Mouse (Mus musculus) MEL (cell line): ENCODE measurements around the gene Tbc1d1. TPM values are rescaled to one million over a fixed set of nuclear protein-coding genes. Genes with fewer than 3 reads are reported as not detected.

Experiments used
- DNase-seq: peaks from one replicate; pipeline ENCODE4 v3.0.0; 2011; ENCODE audit warnings: low read depth, low spot score
- H3K27ac ChIP-seq: 2 replicates; pipeline ENCODE4 v1.5.1; 2012; ENCODE audit warnings: low read depth, mild to moderate bottlenecking, control low read depth, low read length, moderate library complexity; ENCODE audit not compliant: control insufficient read depth
- H3K27me3 ChIP-seq, 2 experiments: fragments of 150-350 bp in 1 of 2; sonication (generic) in 1 of 2; 2 replicates each; pipeline ENCODE4 v1.6.1; 2012; ENCODE audit warnings: low read length in 2 of 2, mild to moderate bottlenecking in 2 of 2, improper control_type of control experiment in 1 of 2, moderate library complexity in 1 of 2; ENCODE audit not compliant: insufficient read depth in 2 of 2, control insufficient read depth in 1 of 2
- H3K36me3 ChIP-seq, 2 experiments: 2 replicates each; pipeline ENCODE4 v1.6.1; 2012 to 2014; ENCODE audit warnings: low read length in 2 of 2, improper control_type of control experiment in 1 of 2, inconsistent platforms in 1 of 2, mild to moderate bottlenecking in 1 of 2; ENCODE audit not compliant: insufficient read depth in 2 of 2, control insufficient read depth in 1 of 2
- H3K4me1 ChIP-seq, 2 experiments: fragments of 150-350 bp in 1 of 2; sonication (generic) in 1 of 2; 2 replicates each; pipeline ENCODE4 v1.6.1; 2012; ENCODE audit warnings: low read length in 2 of 2, improper control_type of control experiment in 1 of 2, mild to moderate bottlenecking in 1 of 2; ENCODE audit not compliant: insufficient read depth in 2 of 2, control insufficient read depth in 1 of 2
- H3K4me3 ChIP-seq, 2 experiments: fragments of 150-350 bp in 1 of 2; sonication (generic) in 1 of 2; 2 replicates each; pipeline ENCODE4 v1.5.1; 2012; ENCODE audit warnings: low read depth in 2 of 2, low read length in 2 of 2, mild to moderate bottlenecking in 2 of 2, moderate library complexity in 2 of 2, control low read depth in 1 of 2, improper control_type of control experiment in 1 of 2; ENCODE audit not compliant: control insufficient read depth in 1 of 2, insufficient read depth in 1 of 2
- H3K79me2 ChIP-seq: 2 replicates; pipeline ENCODE4 v1.6.1; 2012; ENCODE audit warnings: mild to moderate bottlenecking, low read length, moderate library complexity; ENCODE audit not compliant: control insufficient read depth, poor library complexity, insufficient read depth
- H3K9ac ChIP-seq: 2 replicates; pipeline ENCODE4 v1.6.1; 2012; ENCODE audit warnings: low read depth, mild to moderate bottlenecking, control low read depth, low read length, moderate library complexity; ENCODE audit not compliant: control insufficient read depth, poor library complexity, severe bottlenecking
- H3K9me3 ChIP-seq: fragments of 150-350 bp; sonication (generic); replicated peaks from 2 replicates; pipeline ENCODE4 v1.6.1; 2012; ENCODE audit warnings: mild to moderate bottlenecking, low read length, improper control_type of control experiment, moderate library complexity; ENCODE audit not compliant: insufficient read depth
- EP300 ChIP-seq, 2 experiments: IDR thresholded peaks; 2 replicates each; pipeline ENCODE4 v1.6.1; 2011; ENCODE audit warnings: improper control_type of control experiment in 2 of 2, low read length in 2 of 2, low read depth in 1 of 2, mild to moderate bottlenecking in 1 of 2
- MAX ChIP-seq: IDR thresholded peaks from 2 replicates; pipeline ENCODE4 v1.6.1; 2011; ENCODE audit warnings: low read length, improper control_type of control experiment
- MAZ ChIP-seq: IDR thresholded peaks from 2 replicates; pipeline ENCODE4 v1.6.1; 2012; ENCODE audit warnings: low read depth, mild to moderate bottlenecking, inconsistent platforms, low read length, improper control_type of control experiment
- MYB ChIP-seq: IDR thresholded peaks from 2 replicates; pipeline ENCODE4 v1.6.1; 2011; ENCODE audit warnings: mild to moderate bottlenecking, low read depth, low read length, improper control_type of control experiment
- MYC ChIP-seq: IDR thresholded peaks from 2 replicates; pipeline ENCODE4 v1.6.1; 2011; ENCODE audit warnings: low read depth, mild to moderate bottlenecking, low read length, improper control_type of control experiment, moderate library complexity
- NELFE ChIP-seq: IDR thresholded peaks from 2 replicates; pipeline ENCODE4 v1.6.1; 2011; ENCODE audit warnings: low read depth, low read length, improper control_type of control experiment
- NRF1 ChIP-seq: IDR thresholded peaks from 2 replicates; pipeline ENCODE4 v1.6.1; 2014; ENCODE audit warnings: low read depth, mild to moderate bottlenecking, inconsistent platforms, low read length, improper control_type of control experiment, moderate library complexity; ENCODE audit not compliant: poor library complexity, insufficient read depth, severe bottlenecking
- POLR2A ChIP-seq, 2 experiments: IDR thresholded peaks; 2 replicates each; pipeline ENCODE4 v1.6.1; 2011 to 2012; ENCODE audit warnings: low read length in 2 of 2, mild to moderate bottlenecking in 2 of 2, control low read depth in 1 of 2, improper control_type of control experiment in 1 of 2, low read depth in 1 of 2, moderate library complexity in 1 of 2; ENCODE audit not compliant: control insufficient read depth in 1 of 2, insufficient read depth in 1 of 2, poor library complexity in 1 of 2
- POLR2AphosphoS5 ChIP-seq: IDR thresholded peaks from 2 replicates; pipeline ENCODE4 v1.6.1; 2012; ENCODE audit warnings: low read depth, borderline replicate concordance, mild to moderate bottlenecking, inconsistent platforms, low read length, moderate library complexity, mixed read lengths
- RCOR1 ChIP-seq: IDR thresholded peaks from 2 replicates; pipeline ENCODE4 v1.6.1; 2012; ENCODE audit warnings: low read depth, mild to moderate bottlenecking, inconsistent platforms, low read length, improper control_type of control experiment
- SMC3 ChIP-seq: IDR thresholded peaks from 2 replicates; pipeline ENCODE4 v1.6.1; 2011; ENCODE audit warnings: low read depth, low read length, improper control_type of control experiment
- TAL1 ChIP-seq: IDR thresholded peaks from 2 replicates; pipeline ENCODE4 v1.6.1; 2012; ENCODE audit warnings: mild to moderate bottlenecking, inconsistent platforms, low read length, moderate library complexity, mixed read lengths
- TBP ChIP-seq: IDR thresholded peaks from 2 replicates; pipeline ENCODE4 v1.8.0; 2011; ENCODE audit warnings: low read depth, low read length, improper control_type of control experiment
- UBTF ChIP-seq: IDR thresholded peaks from 2 replicates; pipeline ENCODE4 v1.6.1; 2012; ENCODE audit warnings: low read depth, mild to moderate bottlenecking, inconsistent platforms, low read length, improper control_type of control experiment, moderate library complexity, borderline replicate concordance; ENCODE audit not compliant: insufficient read depth
- USF1 ChIP-seq: IDR thresholded peaks from 2 replicates; pipeline ENCODE4 v1.6.1; 2014; ENCODE audit warnings: low read depth, mild to moderate bottlenecking, inconsistent platforms, low read length, improper control_type of control experiment, moderate library complexity
- ZMIZ1 ChIP-seq: IDR thresholded peaks from 2 replicates; pipeline ENCODE4 v1.6.1; 2012; ENCODE audit warnings: low read depth, mild to moderate bottlenecking, inconsistent platforms, low read length, improper control_type of control experiment, moderate library complexity
- ZNF384 ChIP-seq: IDR thresholded peaks from 2 replicates; pipeline ENCODE4 v1.6.1; 2012; ENCODE audit warnings: low read depth, mild to moderate bottlenecking, inconsistent platforms, low read length, improper control_type of control experiment
- polyA plus RNA-seq, 2 experiments: library from polyadenylated mRNA; stranded (reverse) in 1 of 2; unstranded in 1 of 2; fragments of >175 nt in 1 of 2; fragments of >200 nt in 1 of 2; gene quantifications; 2 replicates each; pipeline versions ENCODE4 v1.2.1 to v1.2.4; 2012; ENCODE audit warnings: low replicate concordance in 2 of 2, low read depth in 1 of 2; ENCODE audit not compliant: insufficient read length in 2 of 2, insufficient read depth in 1 of 2, missing spikeins in 1 of 2
- total RNA-seq: library from RNA; depleted of rRNA; stranded (reverse); fragments of 300-350 nt; gene quantifications from 2 replicates; pipeline ENCODE4 v1.2.3, GENCODE M21; 2012

Tbc1d1 gene
- total and polyA plus RNA-seq, 3 experiments = 22.5 to 24.4 TPM; not detected in 1

DNA sequence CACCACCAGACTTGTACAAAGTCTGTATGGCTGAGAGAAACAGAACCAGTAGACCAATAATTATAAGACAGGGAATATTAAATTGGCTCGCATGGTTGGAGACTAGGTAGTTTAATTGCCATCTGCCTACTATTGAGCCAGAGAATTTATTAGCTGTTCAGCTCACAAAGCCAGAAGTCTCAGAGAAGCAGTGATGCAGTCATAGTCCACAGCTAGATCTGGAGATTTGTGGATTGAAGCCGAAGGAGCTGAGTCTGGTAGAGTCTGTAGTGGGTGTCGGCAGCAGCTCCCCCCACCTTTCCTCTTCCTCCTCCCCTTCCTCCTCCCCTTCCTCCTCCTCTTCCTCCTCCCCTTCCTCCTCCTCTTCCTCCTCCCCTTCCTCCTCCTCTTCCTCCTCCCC lies 184.3 kb downstream of the Tbc1d1 start:
- TF ChIP-seq MYC = no peak
- Histone ChIP-seq H3K27me3 (no peaks in the 10 kb centered on the region), H3K9ac (no peak overlapping the region), H3K79me2 (no peaks in the 10 kb centered on the region), H3K27ac (no peak overlapping the region), H3K4me1 (0 out of 4 replicates have a peak, but pooled peaks cover 2 to 5% of the 10 kb centered on the region in 2 experiments), H3K9me3 (no peaks in the 10 kb centered on the region), H3K36me3 (peaks cover 0 to 2% of the 10 kb centered on the region in 2 experiments; a peak in 2 of 4 replicates), H3K4me3 (no peak overlapping the region)
- DNase-seq = no peak

- TF ChIP-seq MAZ (no peak), POLR2A (IDR thresholded peaks at IDR 0.05; ENCODE audit: control insufficient read depth in 1 of 2, insufficient read depth in 1 of 2, low read depth in 1 of 2, low read length in 2 of 2, poor library complexity in 1 of 2) (no peak), TBP (no peak), TAL1 (no peak), MAX (no peak), SMC3 (no peak), POLR2AphosphoS5 (no peak), EP300 (IDR thresholded peaks at IDR 0.05; ENCODE audit: low read depth in 1 of 2, low read length in 2 of 2) (no peak), ZNF384 (no peak), ZMIZ1 (no peak), USF1 (no peak), MYB (no peak), RCOR1 (no peak), UBTF (no peak), NELFE (no peak), NRF1 (no peak)
- Histone ChIP-seq H3K36me3 (peaks cover 0 to 2% of the 10 kb centered on the region in 2 experiments; a peak in 2 of 4 replicates), H3K27me3 (no peaks in the 10 kb centered on the region), H3K79me2 (no peaks in the 10 kb centered on the region), H3K4me1 (0 out of 4 replicates have a peak, but pooled peaks cover 2 to 5% of the 10 kb centered on the region in 2 experiments), H3K4me3 (no peak overlapping the region), H3K27ac (no peak overlapping the region), H3K9ac (no peak overlapping the region), H3K9me3 (no peaks in the 10 kb centered on the region)
- DNase-seq = no peak
These were observed 185.6 kb downstream of the Tbc1d1 start for GRCm38 (mm10) chr5:64341671-64342070.
